Mouse (Mus musculus): ENCODE results near the gene Itsn1.

The Itsn1 gene

DNA sequence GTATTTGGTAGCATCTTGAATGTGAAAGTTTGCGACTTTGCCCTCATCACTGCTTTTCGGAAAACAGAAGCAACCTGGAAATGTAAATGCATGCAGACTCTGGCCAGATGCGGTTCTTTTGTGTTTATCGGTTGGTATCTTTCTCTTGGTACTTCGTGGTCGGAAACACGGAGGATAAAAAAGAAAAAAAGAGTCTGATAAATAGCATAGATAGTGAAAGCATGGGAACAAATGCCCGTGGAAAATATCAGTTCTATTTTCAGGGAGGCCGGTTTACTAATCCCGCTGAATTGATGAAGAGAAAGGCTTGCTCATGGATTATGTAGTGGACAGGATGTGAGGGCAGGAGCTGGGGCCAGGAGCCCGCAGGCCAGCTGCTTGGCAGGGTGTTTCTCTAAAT lies 1.4 kb downstream of the Itsn1 start:
- DNase-seq (ENCODE audit: low read depth, low spot score) = no peak

DNA sequence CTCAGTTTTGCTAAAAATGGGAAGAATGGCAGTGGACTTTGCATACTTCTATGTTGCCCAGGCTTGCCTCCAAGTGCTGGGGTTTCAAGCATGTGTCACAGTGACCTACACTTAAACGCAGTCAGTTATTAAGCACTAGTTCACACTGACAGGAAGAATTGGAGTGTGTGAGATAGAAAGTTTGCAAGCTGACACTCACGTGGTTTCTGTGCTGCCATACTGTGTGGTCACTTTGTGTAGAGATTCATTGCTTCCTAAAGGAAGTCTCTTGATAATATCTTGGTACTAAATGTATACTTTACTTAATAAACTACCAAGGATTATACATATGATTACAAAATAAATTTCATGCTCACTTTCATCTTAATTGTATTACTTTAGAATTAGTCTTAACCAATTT lies 3.7 kb downstream of the Itsn1 start:
- no peak for DNase-seq (ENCODE audit: low read depth, low spot score)

DNA sequence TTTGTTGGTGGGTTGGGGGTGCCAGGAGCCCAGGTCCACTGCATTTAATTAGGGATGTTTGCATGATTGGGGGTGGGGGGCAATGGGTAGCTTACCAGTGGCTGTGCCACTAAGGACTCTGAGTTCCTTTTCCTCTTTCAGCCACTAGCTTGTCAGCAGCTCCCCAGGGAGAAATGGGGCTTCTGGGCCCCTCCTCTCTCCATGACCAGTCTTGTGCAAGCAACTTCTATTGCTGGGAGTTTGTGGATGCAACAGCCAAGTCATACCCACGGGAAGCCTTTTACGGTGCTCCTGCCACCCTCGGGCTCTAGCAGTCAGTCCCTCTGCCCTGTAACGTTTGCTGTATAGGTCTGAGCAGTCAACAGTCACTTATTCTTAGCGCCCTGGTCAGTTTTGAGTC lies 5.7 kb downstream of the Itsn1 start:
- no peak for DNase-seq (ENCODE audit: low read depth, low spot score)

DNA sequence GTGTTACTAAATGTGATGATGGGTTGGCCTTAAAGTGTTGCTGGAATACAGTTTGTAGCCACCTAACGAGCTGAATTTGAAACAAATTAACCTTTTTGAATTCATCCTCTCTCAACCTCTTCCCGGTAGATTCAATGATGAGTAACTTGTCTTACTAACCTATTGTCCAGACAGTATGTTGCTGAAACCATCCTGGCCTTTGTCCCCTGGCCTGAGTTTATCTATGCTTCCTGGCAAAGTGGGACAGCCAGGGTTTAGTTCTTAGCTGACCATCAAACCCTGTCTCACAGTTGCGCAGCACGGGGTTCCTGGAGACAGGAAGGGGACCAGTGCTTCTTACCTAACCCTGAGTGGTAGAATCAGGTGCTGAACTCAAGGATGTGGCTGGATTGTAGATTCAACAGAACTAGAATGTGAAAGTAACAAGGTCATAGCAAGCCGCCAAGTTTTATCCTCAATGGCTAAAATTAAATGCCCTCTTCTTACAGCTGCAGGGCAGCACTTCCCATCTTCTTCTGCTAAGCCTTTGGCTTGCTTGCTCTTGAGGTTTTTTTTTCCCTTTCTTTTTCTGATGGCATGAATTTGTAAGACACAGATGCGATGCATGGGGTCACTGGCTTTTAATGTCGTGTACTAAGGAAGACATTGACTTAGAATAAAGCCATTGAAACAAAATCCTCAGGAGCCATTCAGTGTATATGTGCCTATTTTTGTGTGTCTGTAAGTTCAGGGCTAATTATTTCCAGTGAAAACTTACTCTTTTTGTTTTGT lies 7.2 kb downstream of the Itsn1 start:
- no peak for DNase-seq (ENCODE audit: low read depth, low spot score)

DNA sequence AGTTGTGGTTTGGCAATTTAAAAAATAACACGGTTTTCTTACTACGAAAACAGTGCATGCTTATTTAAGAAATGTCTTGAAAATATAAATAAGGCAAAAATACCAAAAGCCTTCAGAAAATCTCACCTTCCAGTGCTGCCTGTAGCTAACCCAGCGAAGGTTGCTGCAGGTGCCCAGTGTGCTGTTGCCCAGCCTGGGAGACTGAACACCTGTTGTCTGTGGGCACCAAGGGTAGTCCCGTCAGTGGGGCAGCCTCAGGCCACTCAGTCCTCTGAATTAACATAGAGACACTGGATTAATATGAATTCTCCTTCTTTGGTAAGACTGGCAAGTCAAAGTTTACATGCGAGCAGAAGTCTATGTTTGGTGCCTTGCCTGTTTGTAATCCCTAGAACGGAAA lies 9.4 kb downstream of the Itsn1 start:
- no peak for DNase-seq (ENCODE audit: low read depth, low spot score)

DNA sequence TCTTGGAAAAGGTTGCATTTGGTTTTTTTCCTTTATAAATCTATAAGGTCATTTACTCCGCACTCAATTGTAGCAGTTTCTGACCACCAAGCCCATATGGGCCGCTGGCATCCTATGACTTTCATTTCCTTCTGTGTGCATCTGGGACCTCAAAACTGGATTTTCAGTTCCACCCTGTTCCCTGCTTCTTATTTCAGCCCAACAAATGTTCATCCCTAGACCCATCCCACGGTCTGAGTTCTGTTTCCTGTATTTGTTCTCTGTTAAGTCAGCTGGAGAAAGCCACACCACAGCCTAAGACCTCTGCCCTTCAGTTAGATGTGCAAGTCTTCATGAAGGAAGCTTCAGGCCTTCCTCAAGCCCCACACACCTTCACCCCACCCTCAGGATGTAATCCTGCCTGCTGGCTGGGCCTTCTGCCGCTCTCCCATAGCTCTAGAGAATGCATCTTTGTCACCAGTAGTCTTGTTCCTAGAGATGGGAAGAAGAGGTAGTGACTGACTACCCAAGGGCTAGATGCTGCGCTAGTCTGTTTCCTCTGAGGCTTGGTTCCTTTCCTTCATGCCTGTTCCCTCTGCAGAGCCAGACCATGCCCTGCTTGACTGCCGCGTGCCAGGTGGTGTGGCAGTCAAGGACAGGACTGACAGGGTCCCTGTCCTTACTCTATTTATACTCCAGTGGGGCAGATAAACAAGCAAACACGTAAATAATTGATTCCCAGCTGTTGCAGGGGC lies 11.3 kb downstream of the Itsn1 start:
- no peak for DNase-seq (ENCODE audit: low read depth, low spot score)

DNA sequence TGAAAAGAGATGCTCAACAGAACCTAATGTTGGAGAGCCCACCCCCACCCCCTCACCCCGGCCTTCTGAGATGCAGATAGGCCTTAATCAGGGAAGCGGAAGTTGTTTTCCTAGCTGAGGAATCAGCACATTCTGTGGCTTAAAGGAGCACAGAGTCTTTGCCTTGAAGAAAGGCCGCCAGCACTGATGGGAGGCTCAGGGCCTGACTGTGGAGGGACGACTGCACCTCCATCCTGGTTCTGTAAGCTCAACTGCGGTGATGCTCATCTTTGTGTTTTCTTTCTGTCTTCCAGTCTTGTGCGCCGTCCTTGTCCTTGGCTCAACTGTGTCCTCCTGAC lies 11.8 kb downstream of the Itsn1 start:
- no peak for DNase-seq (ENCODE audit: low read depth, low spot score)

DNA sequence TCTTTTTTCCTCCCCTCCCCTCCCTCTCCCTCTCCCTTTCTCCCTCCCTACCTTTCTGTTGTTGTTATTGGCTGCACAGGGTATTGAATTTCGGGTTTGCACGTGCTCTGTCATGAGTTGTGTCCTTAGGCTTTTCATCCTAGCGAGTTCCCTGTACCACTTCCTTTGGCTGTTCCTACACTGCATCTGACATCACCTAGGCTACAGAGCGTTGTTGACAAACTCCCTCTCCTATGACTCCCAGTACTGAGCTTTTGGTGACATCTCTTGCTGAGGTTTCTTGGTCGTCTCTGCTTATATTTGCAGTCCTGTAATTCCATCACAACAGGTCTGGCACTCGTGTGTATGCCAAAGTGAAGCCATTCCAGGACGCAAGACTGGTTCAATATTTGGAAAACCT lies 14.0 kb downstream of the Itsn1 start:
- no peak for DNase-seq (ENCODE audit: low read depth, low spot score)

DNA sequence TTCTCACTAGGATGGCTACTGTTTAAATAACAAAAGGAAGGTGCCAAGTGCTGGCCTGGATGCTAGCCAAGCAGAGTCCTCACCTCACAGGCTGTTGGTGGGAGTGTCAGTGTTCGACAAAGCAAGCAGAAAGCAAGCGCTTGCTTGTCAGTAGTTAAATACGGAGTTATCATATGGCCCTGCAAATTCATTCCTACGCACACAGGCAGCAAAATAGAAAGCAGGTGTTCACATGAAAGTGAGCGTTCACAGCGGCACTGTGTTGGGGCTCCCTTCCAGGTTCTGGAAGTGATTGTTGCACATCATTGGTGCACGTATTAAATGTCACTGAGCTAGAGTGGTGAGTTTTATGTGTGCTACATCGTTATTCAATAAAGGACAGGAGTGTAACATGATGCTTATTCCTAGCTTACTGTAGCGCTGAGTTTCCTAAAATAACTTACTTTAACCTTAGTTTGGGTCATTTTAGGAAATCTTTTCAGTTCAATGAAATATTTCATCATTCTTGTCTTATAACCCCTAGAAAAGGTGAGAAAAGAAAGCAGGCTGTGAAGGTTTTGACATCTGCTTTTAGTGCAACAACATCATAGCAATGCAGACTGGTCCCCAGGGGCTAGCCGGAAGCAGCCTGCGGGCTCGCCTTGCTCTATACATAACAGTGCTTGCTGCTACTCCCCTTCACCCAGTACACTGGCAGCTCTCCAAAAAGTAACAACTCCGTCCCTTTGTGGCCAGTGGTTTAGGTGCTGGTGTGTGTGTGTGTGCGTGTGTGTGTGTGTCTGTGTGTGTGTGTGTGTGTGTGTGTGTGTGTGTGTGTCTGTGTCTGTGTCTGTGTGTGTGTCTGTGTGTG lies 17.2 kb downstream of the Itsn1 start:
- no peak for DNase-seq (ENCODE audit: low read depth, low spot score)

DNA sequence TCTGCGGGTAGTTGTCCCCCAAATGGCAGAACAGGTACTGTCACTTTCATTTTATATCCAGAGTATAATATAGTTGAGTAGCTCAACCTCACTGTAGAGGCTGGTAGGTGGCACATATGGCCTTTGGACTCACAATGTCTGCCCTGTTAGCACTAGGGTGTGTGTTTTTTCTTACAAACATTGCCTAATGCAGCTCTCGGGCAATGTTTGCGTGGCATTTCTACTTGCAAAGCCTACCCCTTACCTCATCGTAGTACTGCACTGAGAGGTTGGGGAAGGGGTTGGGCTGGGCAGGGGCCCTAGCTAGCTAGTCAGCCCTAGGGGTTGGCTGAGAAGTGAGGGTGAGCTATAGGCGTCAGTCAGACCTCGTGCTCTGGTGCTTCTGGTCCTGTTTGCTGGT lies 18.5 kb downstream of the Itsn1 start:
- DNase-seq (ENCODE audit: low read depth, low spot score) = no peak

DNA sequence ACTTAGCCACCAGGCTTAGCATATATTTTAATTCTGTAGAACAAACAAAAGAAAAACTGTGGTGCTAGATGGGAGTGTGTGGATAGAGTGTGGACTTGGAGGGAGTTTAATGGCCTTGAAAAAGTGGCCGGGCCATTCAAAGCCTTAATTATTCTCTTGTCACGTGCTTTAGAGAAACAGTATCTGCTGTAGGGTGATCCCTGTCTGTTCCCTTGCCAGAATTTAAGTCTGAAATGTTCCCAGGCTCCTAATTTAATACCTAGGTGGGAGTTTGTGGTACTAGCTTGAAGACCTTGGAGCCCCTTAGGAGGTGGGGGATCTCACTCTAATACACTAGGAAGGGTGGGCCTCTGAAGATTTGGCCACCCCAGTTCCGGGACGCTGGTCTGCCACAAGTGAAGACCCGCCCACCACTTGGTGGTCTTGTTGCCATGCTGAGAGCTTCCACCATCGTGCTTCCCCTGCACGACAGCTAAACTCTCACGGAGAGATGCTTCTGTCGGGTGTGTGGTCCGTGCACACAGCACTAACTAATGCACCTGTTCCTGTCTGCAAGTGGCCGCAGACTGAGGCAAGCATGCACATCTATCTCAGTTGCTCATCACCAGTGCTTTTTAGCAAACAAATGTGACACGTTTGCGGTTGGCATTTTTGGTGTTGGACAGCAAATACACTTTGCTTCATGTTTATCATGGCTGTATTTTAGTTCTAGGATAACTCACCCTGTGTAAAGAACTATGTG lies 22.7 kb downstream of the Itsn1 start:
- DNase-seq (ENCODE audit: low read depth, low spot score) = no peak

DNA sequence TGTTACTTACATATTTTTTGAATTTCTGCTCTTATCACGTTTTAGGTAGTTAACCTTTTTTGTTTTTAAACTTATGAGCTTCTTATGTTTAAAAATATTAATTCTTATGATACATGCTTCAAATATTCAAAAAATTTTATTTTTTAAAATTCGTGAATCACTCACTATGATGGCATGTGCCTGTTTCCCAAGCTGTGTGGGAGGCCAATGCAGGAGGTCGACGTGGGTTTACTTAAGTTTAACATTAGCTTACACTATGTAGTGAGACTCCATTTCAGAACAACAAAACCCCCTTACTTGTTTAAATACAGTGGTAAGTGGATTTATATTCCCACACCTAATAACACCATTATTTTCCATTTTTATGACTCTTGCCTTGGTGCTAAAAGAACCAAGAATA lies 24.5 kb downstream of the Itsn1 start:
- no peak for DNase-seq (ENCODE audit: low read depth, low spot score)

DNA sequence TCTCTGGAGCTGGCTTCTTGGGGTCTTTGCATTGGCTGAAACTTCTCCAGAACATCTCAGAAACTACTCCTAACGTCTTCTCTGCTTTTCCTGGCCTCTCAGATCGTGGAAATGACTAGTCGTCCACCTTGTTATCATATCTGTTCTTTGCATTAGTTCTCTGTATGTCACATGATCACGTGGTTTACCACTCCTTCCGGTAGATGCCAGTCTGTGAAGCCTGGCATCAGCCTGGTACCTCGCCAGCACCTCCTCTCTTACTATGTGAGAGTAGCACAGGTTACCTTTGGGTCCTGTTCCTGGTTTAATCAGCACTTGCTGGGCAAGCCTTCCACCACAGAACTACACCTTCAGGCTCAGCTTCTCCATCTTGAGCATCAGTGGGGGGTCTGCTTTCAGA lies 25.9 kb downstream of the Itsn1 start:
- no peak for DNase-seq (ENCODE audit: low read depth, low spot score)

DNA sequence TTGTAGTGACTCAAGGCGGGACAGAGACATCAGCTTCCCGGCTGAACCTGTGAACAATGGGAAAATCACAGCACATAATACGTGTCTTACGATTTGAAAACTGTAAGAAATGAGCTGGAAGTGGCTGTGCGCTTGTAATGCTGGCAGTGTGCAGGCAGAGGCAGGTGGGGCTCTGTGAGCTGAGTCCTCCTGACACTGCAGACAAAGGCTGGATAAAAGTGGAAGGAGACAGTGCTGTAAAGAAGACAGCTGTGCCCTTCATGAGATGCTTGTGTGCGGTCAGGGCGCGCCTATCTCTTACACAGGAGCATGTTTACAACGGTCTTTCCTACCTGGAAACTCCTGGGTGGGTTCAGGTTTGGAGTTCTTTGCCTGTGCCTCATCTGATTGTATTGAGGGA lies 32.1 kb downstream of the Itsn1 start:
- DNase-seq (ENCODE audit: low read depth, low spot score) = no peak

DNA sequence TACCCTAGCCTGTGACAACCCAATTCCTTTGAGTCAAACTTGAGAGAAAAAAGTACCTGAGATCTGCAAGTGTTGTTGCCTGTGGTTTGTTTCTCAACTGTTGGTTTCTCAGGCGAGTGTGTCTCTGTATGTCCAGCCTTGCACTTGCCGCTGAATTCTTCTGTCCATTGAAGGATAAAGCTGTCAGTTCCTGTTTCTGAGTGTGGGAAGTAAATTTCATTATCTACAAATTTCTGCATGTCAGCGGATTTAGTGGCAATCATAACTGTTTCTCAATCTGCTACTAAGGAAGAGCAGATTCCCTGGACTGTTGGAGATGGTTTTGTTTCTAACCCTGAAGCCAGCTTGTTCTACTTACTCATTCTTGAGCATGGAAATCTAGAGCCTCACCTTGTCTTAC lies 32.7 kb downstream of the Itsn1 start:
- DNase-seq (ENCODE audit: low read depth, low spot score) = no peak

DNA sequence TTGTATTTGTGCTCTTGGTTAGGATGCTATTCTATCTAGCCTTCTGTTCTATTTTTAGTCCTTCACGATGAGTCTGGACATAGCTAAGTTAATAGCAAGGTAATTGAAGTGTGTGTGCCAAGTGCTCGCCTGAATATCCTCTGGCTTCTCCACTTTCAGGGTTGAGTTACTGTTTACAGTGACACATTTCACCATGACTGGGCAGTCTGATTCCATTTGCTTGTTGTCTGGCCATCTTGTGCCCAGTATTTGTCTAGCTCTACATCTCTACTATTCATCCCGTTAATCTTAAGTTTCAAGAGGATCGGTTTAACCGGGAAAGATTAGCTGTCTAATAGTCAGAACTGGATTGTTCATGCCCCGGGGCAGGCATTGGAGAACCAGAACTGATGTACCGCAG lies 33.4 kb downstream of the Itsn1 start:
- no peak for DNase-seq (ENCODE audit: low read depth, low spot score)

DNA sequence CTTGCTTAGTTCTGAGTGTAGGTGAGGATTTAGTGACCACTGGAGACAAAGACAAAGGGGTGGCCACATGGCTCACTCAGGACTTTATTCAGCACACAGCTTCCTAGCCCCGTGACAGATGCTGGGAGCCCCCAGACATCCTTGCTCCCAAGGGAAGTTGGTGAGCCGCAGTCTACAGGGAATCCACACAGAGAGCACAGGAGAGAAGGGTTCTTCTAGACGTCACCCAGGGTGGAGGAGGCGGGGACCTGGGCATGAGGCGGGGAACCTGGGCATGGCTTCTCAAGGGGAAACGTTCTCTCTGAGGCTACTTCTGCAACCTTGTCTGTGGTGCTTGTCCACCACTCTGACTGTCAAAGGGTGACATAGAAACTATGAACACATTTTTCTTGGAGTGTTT lies 34.9 kb downstream of the Itsn1 start:
- DNase-seq (ENCODE audit: low read depth, low spot score) = no peak

DNA sequence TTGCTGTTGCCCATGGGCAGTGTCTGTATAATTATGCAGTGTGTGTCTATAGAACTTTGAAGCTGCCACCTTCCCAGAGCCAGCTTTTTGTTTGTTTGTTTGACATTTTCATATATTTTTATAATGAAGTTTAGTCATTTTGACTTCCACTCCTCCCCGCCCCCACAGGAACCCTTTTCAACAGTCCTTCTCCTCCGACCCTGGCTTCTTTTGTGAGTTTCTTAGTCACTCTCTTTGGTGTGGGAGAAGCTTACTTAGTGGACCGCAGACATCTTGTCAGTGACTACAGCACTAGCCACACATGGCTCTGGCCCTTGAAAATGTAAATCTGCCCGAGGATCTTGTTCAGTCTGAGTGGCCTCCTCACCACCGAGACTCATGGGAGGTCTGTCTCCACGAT lies 35.3 kb downstream of the Itsn1 start:
- no peak for DNase-seq (ENCODE audit: low read depth, low spot score)

DNA sequence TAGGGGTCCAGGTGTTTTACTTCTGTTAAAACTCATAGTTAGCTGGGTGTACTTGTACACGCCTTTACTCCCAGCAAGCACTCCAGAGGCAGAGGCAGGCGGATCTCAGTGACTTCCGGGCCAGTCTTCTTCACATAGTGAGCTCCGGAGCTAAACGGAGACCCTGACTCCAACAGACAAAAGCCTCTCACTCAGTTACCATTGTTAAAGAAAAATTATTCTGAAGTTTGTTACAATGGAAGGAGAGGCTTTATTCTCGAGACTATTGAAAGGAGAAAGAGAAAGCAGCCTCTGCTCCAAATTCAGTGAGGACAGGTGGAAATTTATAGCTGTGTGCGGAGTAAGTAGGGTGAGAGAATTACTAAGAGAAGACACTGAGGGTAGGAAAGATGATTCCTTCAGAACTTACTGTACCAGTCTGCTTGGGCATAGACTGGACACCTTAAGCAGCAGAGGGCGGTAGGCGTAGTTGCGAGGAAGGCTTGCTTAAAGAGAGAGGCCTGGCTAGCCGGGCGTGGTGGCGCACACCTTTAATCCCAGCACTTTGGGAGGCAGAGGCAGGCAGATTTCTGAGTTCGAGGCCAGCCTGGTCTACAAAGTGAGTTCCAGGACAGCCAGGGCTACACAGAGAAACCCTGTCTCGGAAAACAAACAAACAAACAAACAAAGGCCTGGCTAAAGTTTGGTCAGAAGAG lies 36.2 kb downstream of the Itsn1 start:
- no peak for DNase-seq (ENCODE audit: low read depth, low spot score)

DNA sequence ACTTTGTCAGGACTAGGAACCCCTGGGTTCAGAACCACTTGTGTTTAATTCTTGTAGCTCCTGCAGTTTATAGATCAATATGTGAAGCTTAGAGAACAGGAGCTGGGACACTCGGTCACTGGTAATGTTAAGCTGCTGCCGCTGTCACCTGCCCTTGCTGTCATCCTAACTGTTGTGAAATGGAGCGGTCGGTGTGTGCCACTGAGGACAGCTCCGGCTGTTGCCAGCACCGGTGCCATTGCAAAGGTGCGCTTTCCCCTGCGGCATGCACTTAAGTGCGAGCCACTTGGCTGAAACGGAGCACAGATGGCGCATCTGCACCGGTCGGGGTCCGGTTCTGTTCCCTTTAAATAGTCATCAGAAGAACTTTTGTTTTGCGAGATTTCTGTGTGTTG lies 36.7 kb downstream of the Itsn1 start:
- no peak for DNase-seq (ENCODE audit: low read depth, low spot score)

DNA sequence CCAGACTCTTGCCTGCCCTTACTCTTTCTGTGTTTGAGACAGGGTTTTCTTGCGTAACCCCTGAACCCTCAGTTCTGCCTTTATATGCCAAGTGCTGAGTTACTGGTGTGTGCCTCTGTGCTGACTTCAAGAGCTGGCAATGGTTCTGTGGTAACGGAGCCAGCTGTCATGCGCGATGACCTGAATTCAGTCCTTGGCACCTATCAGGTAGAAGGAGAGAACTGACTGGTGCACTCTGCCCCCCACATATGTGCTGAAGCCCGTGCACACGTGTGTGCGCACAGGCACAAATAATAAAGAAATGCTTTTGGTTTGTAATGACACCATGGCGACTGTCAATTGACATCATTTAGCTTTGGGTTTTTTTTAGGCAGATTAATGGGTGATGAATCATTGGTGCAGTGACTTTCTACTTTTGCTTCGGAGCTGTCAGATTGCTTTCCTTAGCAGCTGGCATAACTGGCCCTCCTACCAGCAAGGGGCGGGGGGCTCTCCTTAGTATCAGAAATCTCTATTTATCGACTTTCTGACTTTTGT lies 38.2 kb downstream of the Itsn1 start:
- DNase-seq (ENCODE audit: low read depth, low spot score) = no peak

Data from c-Kit-negative CD71-positive TER-119-positive erythroid progenitor cells, embryonic 14.5 days (primary cell).